Mouse (Mus musculus) midbrain, embryonic 16.5 days (tissue): ENCODE measurements around the gene Nell1. TPM values are rescaled to one million over a fixed set of nuclear protein-coding genes. Genes with fewer than 3 reads are reported as not detected.

Source experiments
- ATAC-seq: fragments of 200-750 bp; cut with Nextera tagmentation; 2 replicates; pipeline ENCODE4 v1.8.0; 2017; ENCODE audit warnings: moderate TSS enrichment
- H3K27ac ChIP-seq: fragments of 300-500 bp; sonication (generic); 2 replicates; pipeline ENCODE4 v1.5.1; 2014; ENCODE audit warnings: mild to moderate bottlenecking, low read length, mixed read lengths
- H3K27me3 ChIP-seq: fragments of 300-500 bp; sonication (generic); 2 replicates; pipeline ENCODE4 v1.6.1; 2014; ENCODE audit warnings: low read depth, low read length, mixed read lengths; ENCODE audit not compliant: control insufficient read depth, insufficient read depth
- H3K36me3 ChIP-seq: fragments of 300-500 bp; sonication (generic); 2 replicates; pipeline ENCODE4 v1.6.1; 2014; ENCODE audit warnings: mild to moderate bottlenecking, low read length, moderate library complexity, mixed read lengths; ENCODE audit not compliant: control insufficient read depth, insufficient read depth
- H3K4me1 ChIP-seq: fragments of 300-500 bp; sonication (generic); 2 replicates; pipeline ENCODE4 v1.6.1; 2014; ENCODE audit warnings: mild to moderate bottlenecking, low read length, mixed read lengths; ENCODE audit not compliant: control insufficient read depth, insufficient read depth
- H3K4me2 ChIP-seq: fragments of 300-500 bp; sonication (generic); 2 replicates; pipeline ENCODE4 v1.6.1; 2014; ENCODE audit warnings: mild to moderate bottlenecking, low read length, mixed read lengths
- H3K4me3 ChIP-seq: fragments of 300-500 bp; sonication (generic); 2 replicates; pipeline ENCODE4 v1.5.1; 2014; ENCODE audit warnings: low read depth, mild to moderate bottlenecking, low read length, moderate library complexity, mixed read lengths
- H3K9ac ChIP-seq: fragments of 300-500 bp; sonication (generic); 2 replicates; pipeline ENCODE4 v1.6.1; 2014; ENCODE audit warnings: low read depth, low read length, mixed read lengths
- H3K9me3 ChIP-seq: fragments of 300-500 bp; sonication (generic); replicated peaks from 2 replicates; pipeline ENCODE4 v1.6.1; 2014; ENCODE audit warnings: mild to moderate bottlenecking, low read length, mixed read lengths; ENCODE audit not compliant: control insufficient read depth, poor library complexity, severe bottlenecking
- WGBS: fragments of 180-500 bp; shearing (Covaris S2); extraction: QIAGEN DNeasy Blood & Tissue Kit; methylation state at CpG from one replicate; pipeline ENCODE4 v1.1.7; 2014; 5-methylcytosine and 5-hydroxymethylcytosine counted together
- polyA plus RNA-seq: library from polyadenylated mRNA; unstranded; fragments of >200 nt; fragmentation: Nextera tagmentation; extraction: Ambion mirVana; gene quantifications from 2 replicates; pipeline ENCODE4 v1.2.1, GENCODE M21; 2015

Gene Nell1
- polyA plus RNA-seq, 1 experiment from 2014 or later = 40.1 TPM

DNA sequence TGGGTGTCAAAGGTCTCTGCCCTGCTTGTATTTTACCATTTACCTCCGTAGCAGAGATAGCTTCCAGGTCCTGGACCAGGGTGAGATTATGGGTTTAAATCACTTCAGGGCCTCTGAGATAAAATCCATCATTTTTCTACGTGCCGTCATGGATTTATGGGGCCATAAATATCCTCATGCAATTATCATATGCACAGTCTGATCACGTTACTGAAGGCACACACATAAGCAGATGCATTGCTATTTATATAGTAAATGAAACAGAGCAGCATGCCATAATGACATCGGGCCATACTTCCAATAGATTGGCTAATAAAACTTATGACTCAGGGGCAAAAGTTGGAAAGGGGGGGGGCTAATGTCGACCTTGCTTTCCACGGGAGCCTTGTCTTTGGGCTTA, 19.8 kb upstream of the Nell1 start:
- Histone ChIP-seq H3K9ac (no peak overlapping the region), H3K36me3 (no peaks in the 10 kb centered on the region), H3K27me3 (no peaks in the 10 kb centered on the region), H3K4me3 (no peak overlapping the region), H3K27ac (no peak overlapping the region), H3K9me3 (no peaks in the 10 kb centered on the region), H3K4me2 (no peak overlapping the region), H3K4me1 (0 out of 2 replicates have a peak, but pooled peaks cover 3% of the 10 kb centered on the region)
- ATAC-seq = no peak
- 74% methylated on average over 7 of the region's 7 CpGs for WGBS

DNA sequence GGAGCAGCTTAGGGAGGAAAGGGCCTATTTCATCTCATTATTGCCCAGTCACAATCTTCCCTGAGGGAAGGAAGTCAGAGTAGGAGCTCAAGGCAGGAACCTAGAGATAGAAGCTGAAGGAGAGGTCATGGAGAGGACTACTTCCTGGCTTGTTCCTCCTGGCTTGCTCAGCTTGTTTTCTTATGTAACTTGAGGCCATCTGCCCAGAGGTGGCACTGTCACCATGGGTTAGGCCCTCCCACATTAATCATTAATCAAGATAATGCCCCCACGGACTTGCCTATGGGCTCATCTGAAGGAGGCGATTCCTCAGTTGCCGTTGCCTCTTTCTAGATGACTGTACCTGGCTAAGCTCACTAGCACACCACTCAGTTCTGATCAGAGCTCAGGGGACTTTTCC, 17.5 kb upstream of the Nell1 start:
- Histone ChIP-seq H3K27me3 (no peaks in the 10 kb centered on the region), H3K4me2 (no peak overlapping the region), H3K4me1 (0 out of 2 replicates have a peak, but pooled peaks cover 3% of the 10 kb centered on the region), H3K36me3 (no peaks in the 10 kb centered on the region), H3K27ac (no peak overlapping the region), H3K9ac (no peak overlapping the region), H3K9me3 (no peaks in the 10 kb centered on the region), H3K4me3 (no peak overlapping the region)
- WGBS = 88% methylated on average over 3 of the region's 3 CpGs
- no peak for ATAC-seq

DNA sequence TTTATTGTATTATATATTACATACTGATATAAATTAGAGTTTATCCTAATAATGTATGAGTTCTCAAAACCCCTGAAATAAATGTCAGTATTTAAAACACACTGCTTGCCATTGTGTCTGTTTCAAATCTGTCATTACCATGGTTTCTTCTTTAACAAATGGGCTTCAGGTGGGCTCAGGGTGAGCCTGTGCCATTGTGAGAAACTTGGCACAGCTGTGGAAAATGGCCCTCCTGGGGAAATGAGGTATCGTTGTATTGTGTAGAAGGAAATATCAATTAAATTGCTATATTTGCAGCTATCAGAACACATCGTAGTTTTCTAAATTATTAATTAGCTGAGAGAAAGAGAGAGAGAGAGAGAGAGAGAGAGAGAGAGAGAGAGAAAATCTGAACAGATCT, 10.9 kb upstream of the Nell1 start:
- no peaks in the 10 kb centered on the region for H3K27me3 ChIP-seq
- no peaks in the 10 kb centered on the region for H3K9me3 ChIP-seq
- H3K4me3 ChIP-seq = no peak overlapping the region
- H3K4me1 ChIP-seq = no peaks in the 10 kb centered on the region
- no peak overlapping the region for H3K27ac ChIP-seq
- 65% methylated on average over 2 of the region's 2 CpGs for WGBS
- no peak overlapping the region for H3K9ac ChIP-seq
- H3K36me3 ChIP-seq = no peaks in the 10 kb centered on the region
- ATAC-seq = no peak
- no peak overlapping the region for H3K4me2 ChIP-seq

DNA sequence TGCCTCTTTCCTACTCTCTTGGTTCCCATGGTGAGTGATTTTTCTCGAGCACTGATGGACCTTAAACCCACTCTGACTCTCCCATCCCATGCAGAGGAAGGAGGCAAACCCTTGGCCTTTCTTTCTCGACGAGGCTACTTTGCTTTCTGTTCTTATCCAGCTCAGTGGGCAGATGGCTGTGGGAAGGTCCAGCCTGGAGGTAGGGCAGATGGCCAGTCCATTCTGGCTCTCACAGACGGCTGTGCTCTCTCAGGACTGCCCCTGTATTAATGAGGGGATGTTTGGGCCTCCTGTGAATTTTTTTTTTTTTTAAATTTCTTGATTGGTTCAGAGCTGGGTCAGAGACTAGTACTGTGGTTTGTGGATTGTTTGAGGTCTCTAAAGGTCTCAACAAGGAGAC, 5.1 kb upstream of the Nell1 start:
- ATAC-seq = no peak
- H3K36me3 ChIP-seq = no peaks in the 10 kb centered on the region
- no peaks in the 10 kb centered on the region for H3K9me3 ChIP-seq
- no peak overlapping the region for H3K9ac ChIP-seq
- no peak overlapping the region for H3K4me2 ChIP-seq
- H3K4me1 ChIP-seq = peaks cover 3% of the 10 kb centered on the region; the same call in 1 of the 2 replicates
- H3K4me3 ChIP-seq = no peak overlapping the region
- H3K27me3 ChIP-seq = peaks cover 8% of the 10 kb centered on the region; the same call in 1 of the 2 replicates
- no peak overlapping the region for H3K27ac ChIP-seq
- WGBS = 26% methylated on average over 4 of the region's 4 CpGs

DNA sequence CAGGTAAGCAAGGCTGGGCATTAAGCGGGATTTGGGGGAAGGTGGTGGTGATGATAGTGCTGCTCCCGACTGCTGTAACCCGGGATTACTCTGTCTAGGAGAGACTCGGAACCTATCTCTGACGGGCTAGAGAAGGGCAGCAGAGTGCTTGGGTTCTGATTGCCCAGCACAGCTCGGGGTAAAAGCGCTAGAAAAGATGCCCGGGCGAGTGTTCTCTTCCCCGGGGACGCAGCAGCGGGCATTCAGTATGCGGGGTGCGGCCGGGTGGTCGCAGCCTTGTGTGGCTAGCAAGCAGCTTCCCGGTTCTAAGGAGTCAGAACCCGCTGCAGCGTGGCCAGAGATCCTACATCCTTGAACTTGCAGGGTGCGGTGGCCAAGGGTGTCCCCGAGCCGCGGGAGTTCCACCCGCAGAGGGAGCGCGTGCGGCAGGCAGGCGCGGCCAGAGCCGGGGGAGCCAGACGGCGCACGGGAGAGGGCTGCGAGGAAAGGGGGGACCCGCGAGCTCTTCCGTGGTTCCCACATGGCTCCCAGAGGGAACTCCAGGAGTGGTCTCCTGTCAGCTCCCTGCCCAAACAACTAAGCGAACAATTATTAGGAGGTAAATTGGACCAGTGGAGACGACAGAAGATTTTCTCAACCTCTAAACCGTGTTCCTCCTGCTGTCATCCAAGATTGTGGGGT, 917 bp downstream of the Nell1 start:
- H3K27ac ChIP-seq = peak overlapping the region; percentile 71
- ATAC-seq = peak; percentile 77
- no peaks in the 10 kb centered on the region for H3K36me3 ChIP-seq
- H3K9ac ChIP-seq = peak overlapping the region; percentile 77
- under 1% methylated on average over 40 of the region's 40 CpGs for whole genome bisulfite sequencing
- H3K4me2 ChIP-seq = peak overlapping the region; percentile 86
- peak overlapping the region; percentile 71 for H3K4me3 ChIP-seq
- peaks cover 10% of the 10 kb centered on the region; the same call in 1 of the 2 replicates for H3K4me1 ChIP-seq
- H3K9me3 ChIP-seq = no peaks in the 10 kb centered on the region
- peaks cover 24% of the 10 kb centered on the region; the same call in 1 of the 2 replicates for H3K27me3 ChIP-seq

DNA sequence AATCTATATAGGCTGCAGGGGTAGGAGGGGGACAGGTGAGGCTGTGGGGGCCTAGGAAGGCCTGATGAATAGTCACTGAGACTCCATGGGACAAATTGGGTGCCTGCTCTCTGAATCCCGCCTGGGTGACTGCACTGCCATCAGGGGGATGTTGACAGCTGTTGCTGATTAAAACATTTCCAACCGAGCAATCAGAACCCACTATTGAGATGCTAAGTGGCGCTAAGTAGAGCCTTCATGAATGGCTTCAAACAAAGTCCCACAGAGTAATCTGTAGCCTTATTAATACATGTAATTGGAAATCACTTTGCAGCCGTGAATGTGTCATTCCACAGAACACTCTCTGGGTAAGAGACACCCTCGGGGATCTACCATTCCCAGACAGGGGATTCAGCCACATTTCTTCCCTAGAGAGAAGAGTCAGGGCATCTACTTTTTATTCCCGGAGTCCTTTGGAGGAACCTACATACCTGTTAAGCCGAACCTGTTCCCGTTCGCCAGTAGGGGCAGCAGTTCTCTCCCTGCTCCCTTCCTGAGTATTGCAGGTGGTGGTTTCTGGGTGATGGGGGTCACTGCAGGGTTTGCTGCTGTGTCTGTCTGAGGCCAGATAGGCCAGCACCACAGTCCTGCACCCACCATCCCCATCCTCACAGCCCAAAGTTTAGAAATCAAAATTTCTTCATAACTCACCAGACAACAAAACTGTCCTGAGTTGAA, 7.0 kb downstream of the Nell1 start:
- H3K27ac ChIP-seq = no peak overlapping the region
- peaks cover 12% of the 10 kb centered on the region; the same call in 1 of the 2 replicates for H3K27me3 ChIP-seq
- H3K36me3 ChIP-seq = no peaks in the 10 kb centered on the region
- H3K4me1 ChIP-seq = no peaks in the 10 kb centered on the region
- H3K9ac ChIP-seq = no peak overlapping the region
- no peak overlapping the region for H3K4me3 ChIP-seq
- no peaks in the 10 kb centered on the region for H3K9me3 ChIP-seq
- WGBS = 8% methylated on average over 9 of the region's 9 CpGs
- ATAC-seq = peak; percentile 40
- no peak overlapping the region for H3K4me2 ChIP-seq

DNA sequence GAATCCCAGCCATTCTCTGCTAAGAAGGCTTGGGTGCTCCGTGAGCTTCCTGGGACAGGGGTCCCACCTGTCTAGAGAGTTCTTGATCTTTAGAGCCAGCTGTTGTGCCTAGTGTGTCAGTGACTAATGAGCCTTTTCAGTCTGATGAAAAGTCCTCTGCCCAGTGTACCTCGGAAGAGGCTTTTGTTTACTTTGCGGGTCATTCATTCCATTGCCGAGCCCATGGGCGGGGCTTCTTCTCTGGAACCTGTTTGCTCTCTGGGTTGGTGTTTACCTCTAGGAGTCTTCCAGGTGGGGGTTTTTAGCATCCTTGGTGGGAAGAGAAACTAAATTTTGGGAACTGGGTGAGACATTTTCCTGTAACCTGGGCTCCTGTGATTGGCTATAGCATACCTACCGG, 10.0 kb downstream of the Nell1 start:
- H3K9ac ChIP-seq = no peak overlapping the region
- no peaks in the 10 kb centered on the region for H3K4me1 ChIP-seq
- WGBS = 33% methylated on average over 6 of the region's 6 CpGs
- no peak overlapping the region for H3K4me3 ChIP-seq
- H3K9me3 ChIP-seq = no peaks in the 10 kb centered on the region
- H3K4me2 ChIP-seq = no peak overlapping the region
- H3K27me3 ChIP-seq = no peaks in the 10 kb centered on the region
- H3K27ac ChIP-seq = no peak overlapping the region
- no peaks in the 10 kb centered on the region for H3K36me3 ChIP-seq
- ATAC-seq = no peak

DNA sequence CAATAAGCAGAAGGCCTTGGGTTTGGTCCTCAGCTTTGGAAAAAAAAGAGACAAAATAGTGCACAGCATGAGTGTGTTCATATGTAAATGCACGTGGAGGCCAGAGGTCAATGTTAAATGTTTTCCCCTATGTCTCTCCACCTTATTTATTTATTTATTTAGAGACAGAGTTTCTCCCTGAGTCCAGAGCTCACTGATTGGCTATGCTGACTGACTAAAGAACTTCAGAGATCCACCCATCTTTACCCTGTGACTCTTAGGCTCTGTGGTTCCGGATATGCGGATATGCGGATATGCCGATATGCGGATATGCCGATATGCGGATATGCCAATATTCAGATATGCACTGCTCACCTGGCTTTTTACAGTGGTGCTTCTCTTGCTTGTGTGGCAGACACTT, 11.3 kb downstream of the Nell1 start:
- no peak overlapping the region for H3K4me3 ChIP-seq
- no peaks in the 10 kb centered on the region for H3K27me3 ChIP-seq
- no peaks in the 10 kb centered on the region for H3K4me1 ChIP-seq
- WGBS = 91% methylated on average over 8 of the region's 8 CpGs
- no peaks in the 10 kb centered on the region for H3K36me3 ChIP-seq
- no peak overlapping the region for H3K9ac ChIP-seq
- ATAC-seq = no peak
- no peak overlapping the region for H3K27ac ChIP-seq
- H3K4me2 ChIP-seq = no peak overlapping the region
- no peaks in the 10 kb centered on the region for H3K9me3 ChIP-seq

DNA sequence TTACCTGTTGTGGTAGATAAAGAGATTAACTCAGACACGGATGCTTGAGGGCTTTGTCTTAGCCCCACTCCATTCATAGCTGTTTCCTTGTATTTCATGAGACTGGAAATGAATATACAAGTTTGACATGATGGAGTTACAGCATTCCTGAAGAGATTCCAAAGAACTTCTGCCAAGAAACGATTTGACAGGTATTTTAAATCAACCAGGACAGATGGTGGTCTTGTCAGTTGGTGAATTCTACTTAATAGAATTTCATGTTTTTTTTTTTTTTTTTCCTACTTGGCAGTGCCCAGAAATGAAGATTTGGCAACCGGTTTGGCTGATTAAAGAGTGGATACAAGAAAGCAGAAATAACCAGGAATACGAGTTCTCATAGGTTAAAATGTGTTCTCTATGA, 24.7 kb downstream of the Nell1 start:
- no peaks in the 10 kb centered on the region for H3K9me3 ChIP-seq
- no peaks in the 10 kb centered on the region for H3K36me3 ChIP-seq
- H3K4me3 ChIP-seq = no peak overlapping the region
- H3K27me3 ChIP-seq = no peaks in the 10 kb centered on the region
- H3K4me2 ChIP-seq = no peak overlapping the region
- 88% methylated on average over 4 of the region's 4 CpGs for WGBS
- no peaks in the 10 kb centered on the region for H3K4me1 ChIP-seq
- no peak overlapping the region for H3K9ac ChIP-seq
- ATAC-seq = no peak
- no peak overlapping the region for H3K27ac ChIP-seq
